Mouse (Mus musculus): ENCODE data around the gene Tab2. TPM values are rescaled to one million over a fixed set of nuclear protein-coding genes. Genes with fewer than 3 reads are reported as not detected.

Gene Tab2
- polyA plus RNA-seq, 2 experiments from 2014 or later = 35.3 to 38.3 TPM

- no peak for ATAC-seq
These were observed 67.7 kb downstream of the Tab2 start for GRCm38 (mm10) chr10:7888256-7888868.

GRCm38 (mm10) chr10:7883524-7883923, 72.5 kb downstream of the Tab2 start:
- peak; percentile 88 for ATAC-seq

GRCm38 (mm10) chr10:7881971-7882370, 74.1 kb downstream of the Tab2 start:
- ATAC-seq = no peak

- peak; percentile 46 for ATAC-seq
These were observed 75.7 kb downstream of the Tab2 start for GRCm38 (mm10) chr10:7880283-7880682.

- no peak for ATAC-seq
These were observed 81.8 kb downstream of the Tab2 start for GRCm38 (mm10) chr10:7874194-7874593.

GRCm38 (mm10) chr10:7871381-7872020, 84.5 kb downstream of the Tab2 start:
- peak; percentile 10 for ATAC-seq

- peak; percentile 53 for ATAC-seq
These were observed 85.3 kb downstream of the Tab2 start for GRCm38 (mm10) chr10:7870571-7871315.

GRCm38 (mm10) chr10:7869746-7870145, 86.3 kb downstream of the Tab2 start:
- no peak for ATAC-seq

- ATAC-seq = no peak
These were observed 88.4 kb downstream of the Tab2 start for GRCm38 (mm10) chr10:7867666-7868030.

- ATAC-seq = no peak
These were observed 89.0 kb downstream of the Tab2 start for GRCm38 (mm10) chr10:7866762-7867665.

GRCm38 (mm10) chr10:7864806-7865205, 91.2 kb downstream of the Tab2 start:
- ATAC-seq = no peak

- ATAC-seq = no peak
These were observed 91.8 kb downstream of the Tab2 start for GRCm38 (mm10) chr10:7864184-7864583.

- ATAC-seq = no peak
These were observed 92.6 kb downstream of the Tab2 start for GRCm38 (mm10) chr10:7863411-7863810.

- no peak for ATAC-seq
These were observed 93.9 kb downstream of the Tab2 start for GRCm38 (mm10) chr10:7861937-7862657.

GRCm38 (mm10) chr10:7861259-7861936, 94.6 kb downstream of the Tab2 start:
- no peak for ATAC-seq

GRCm38 (mm10) chr10:7860494-7860893, 95.5 kb downstream of the Tab2 start:
- no peak for ATAC-seq

Other genes with a start within 250 kb of the Tab2 start
- 10 to 100 TPM; 79.6 to 87.1 TPM for gene Katna1, start 230.2 kb downstream of the Tab2 start, polyA plus RNA-seq (2017; shearing (Covaris generic))
- gene Ginm1, start 163.4 kb downstream of the Tab2 start, polyA plus RNA-seq (2017; shearing (Covaris generic)) = 10 to 100 TPM; 71.5 to 79.6 TPM
- gene Ppil4, start 163.3 kb downstream of the Tab2 start, polyA plus RNA-seq (2017; shearing (Covaris generic)) = 10 to 100 TPM; 76.4 to 77.5 TPM
- 10 to 100 TPM; 51.7 to 87.3 TPM for gene Zc3h12d, start 123.8 kb downstream of the Tab2 start, polyA plus RNA-seq (2017; shearing (Covaris generic))

Data from CD4-positive, CD25-positive, alpha-beta regulatory T cell, adult 4 months (primary cell).